In the genomic region with DNA sequence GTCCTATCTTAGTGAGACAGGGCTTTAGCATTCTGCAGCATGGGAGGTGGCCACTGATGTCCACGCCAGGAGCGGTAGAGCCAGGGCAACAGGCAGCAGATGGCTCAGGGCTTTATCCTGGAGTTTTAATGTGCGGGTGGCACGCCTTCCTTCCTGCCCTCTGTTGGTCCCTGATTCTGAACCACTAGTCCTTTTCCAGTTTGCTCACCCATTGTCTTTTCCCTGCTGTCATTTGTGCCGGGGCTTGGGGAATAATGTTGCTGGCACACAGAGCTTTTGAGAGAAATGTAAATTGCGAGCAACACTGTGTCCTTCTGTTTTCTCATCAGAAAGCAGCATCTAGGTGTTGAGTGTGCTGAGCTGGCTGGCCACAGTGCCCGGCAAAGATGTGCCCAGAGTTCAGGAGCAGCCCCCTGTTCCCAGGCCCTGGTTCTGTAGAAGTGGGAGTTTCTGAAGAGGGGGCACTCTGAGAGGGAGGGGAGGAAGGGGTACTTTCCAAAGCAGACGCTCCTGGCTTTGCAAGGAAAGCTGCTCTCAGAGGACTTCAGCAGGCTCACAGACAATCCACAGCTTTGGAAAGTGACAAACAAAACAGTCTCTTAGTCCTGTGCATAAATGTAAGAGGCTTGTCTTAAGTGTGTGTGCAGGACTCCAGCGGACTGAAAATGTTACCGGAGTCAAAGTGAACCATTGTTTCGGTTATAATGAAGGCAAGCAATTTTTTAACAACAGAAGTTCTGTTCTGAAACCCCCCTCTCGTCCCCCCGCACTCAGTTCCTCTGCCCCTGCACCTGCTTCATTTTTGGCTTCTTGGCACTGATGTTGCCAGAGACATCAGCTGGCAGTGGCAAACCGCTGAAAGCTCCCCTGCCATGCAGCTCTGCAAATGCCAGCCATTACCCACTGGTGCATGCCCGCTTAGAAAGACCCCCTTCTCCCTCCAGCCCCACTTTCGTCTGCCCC, we compare ENCODE assay signal across 8 mouse cellular contexts.
DNase-seq lines count a peak whose midpoint lies in the region; ATAC-seq and TF ChIP-seq lines count a peak whose summit lies in the region.

No protein-coding gene starts in this region.

- no peak for DNase-seq in frontal cortex, postnatal 25 days (ENCODE audit: low spot score in 2 of 2)
- peak; percentile 57 for DNase-seq in brain, embryonic 18.5 days (ENCODE audit: low read depth, low spot score)
- peak; percentile 75 for DNase-seq in forebrain, postnatal 0 days
- DNase-seq in left cerebral cortex, postnatal 4 days: peak; percentile 90
- no peak for DNase-seq in adrenal gland, postnatal 10 days
- no peak for DNase-seq in lung, postnatal 36 days

- H3K9ac ChIP-seq in forebrain, postnatal 0 days: no peak overlapping the region

- intact Hi-C loops in left cerebral cortex, postnatal 4 days (cut with DNase I): loop anchor here (10.0 kb wide), 1 partner anchor 152 kb away; no protein-coding TSS in a partner anchor

- H3K36me3 ChIP-seq in forebrain, postnatal 0 days (ENCODE audit: insufficient read depth): no peaks in the 10 kb centered on the region

- no peaks in the 10 kb centered on the region; the same call in 1 of the 2 replicates for H3K4me1 ChIP-seq in forebrain, postnatal 0 days (ENCODE audit: insufficient read depth)

- no peak for TF ChIP-seq CTCF in forebrain, postnatal 0 days (IDR thresholded peaks at IDR 0.05; ENCODE audit: low read depth)

- peak overlapping the region; percentile 70 for H3K27ac ChIP-seq in forebrain, postnatal 0 days (ENCODE audit: low read depth, low read length)

- no peaks in the 10 kb centered on the region for H3K9me3 ChIP-seq in forebrain, postnatal 0 days (ENCODE audit: low read length)

- H3K4me2 ChIP-seq in forebrain, postnatal 0 days (ENCODE audit: low read depth): peak overlapping the region; percentile 27

- H3K27me3 ChIP-seq in forebrain, postnatal 0 days (ENCODE audit: insufficient read depth, low read length): no peaks in the 10 kb centered on the region

- peak; percentile 31; the same call in 1 of the 2 replicates for ATAC-seq in frontal cortex, adult (ENCODE audit: low TSS enrichment)
- peak; percentile 91 for ATAC-seq in forebrain, postnatal 0 days
- ATAC-seq in activated CD4-positive, CD25-positive, alpha-beta regulatory T cell, adult 4 months: no peak

- no peak overlapping the region for H3K4me3 ChIP-seq in forebrain, postnatal 0 days (ENCODE audit: low read depth, low read length)

- WGBS in forebrain, postnatal 0 days: 11% methylated on average over 16 of the region's 16 CpGs

Comparison
In these comparisons a context has a peak if more than half of its experiments do, and no peak if none do; other contexts are left out.
1. DNase-seq: peak in brain, embryonic 18.5 days (single experiment), forebrain, postnatal 0 days (single experiment) and left cerebral cortex, postnatal 4 days (single experiment); none in frontal cortex, postnatal 25 days (0 of 2), adrenal gland, postnatal 10 days (single experiment) and lung, postnatal 36 days (single experiment).